Mouse (Mus musculus): ENCODE measurements around the gene Pigp.

- TF ChIP-seq ZC3H11A (IDR thresholded peaks at IDR 0.05; ENCODE audit: borderline replicate concordance, low read depth, low read length), result no peak
- no peak for TF ChIP-seq MAFK (IDR thresholded peaks at IDR 0.05; ENCODE audit: insufficient read depth, low read depth, low read length)
- no peak for TF ChIP-seq ZNF384 (IDR thresholded peaks at IDR 0.05; ENCODE audit: low read depth, low read length)
- no peak for TF ChIP-seq CHD2 (IDR thresholded peaks at IDR 0.05; ENCODE audit: low read depth, low read length)
- TF ChIP-seq HCFC1 (IDR thresholded peaks at IDR 0.05; ENCODE audit: borderline replicate concordance, insufficient read depth, low read length), result no peak
These were observed 6.2 kb downstream of the Pigp start for GRCm38 (mm10) chr16:94365435-94365834.
